Mouse (Mus musculus) megakaryocyte progenitor cell, adult 5-6 weeks (primary cell): ENCODE results near the gene Pah. TPM values are rescaled to one million over a fixed set of nuclear protein-coding genes. Genes with fewer than 3 reads are reported as not detected.

Experiments used
- ATAC-seq: replicated peaks from 2 replicates; pipeline ENCODE4 v1.8.0; 2016; ENCODE audit warnings: mild to moderate bottlenecking, moderate TSS enrichment, inconsistent platforms; ENCODE audit not compliant: poor library complexity
- total RNA-seq, 2 experiments: library from RNA; stranded (forward) in 1 of 2; stranded (reverse) in 1 of 2; fragments of 157-497, 149-512 nt in 1 of 2; fragments of 200-1000 nt in 1 of 2; gene quantifications; 2 replicates each; pipeline versions ENCODE4 v1.2.3 to v1.2.4; 2015 to 2017

Gene Pah
- total RNA-seq, 2 experiments from 2014 or later = not detected

DNA sequence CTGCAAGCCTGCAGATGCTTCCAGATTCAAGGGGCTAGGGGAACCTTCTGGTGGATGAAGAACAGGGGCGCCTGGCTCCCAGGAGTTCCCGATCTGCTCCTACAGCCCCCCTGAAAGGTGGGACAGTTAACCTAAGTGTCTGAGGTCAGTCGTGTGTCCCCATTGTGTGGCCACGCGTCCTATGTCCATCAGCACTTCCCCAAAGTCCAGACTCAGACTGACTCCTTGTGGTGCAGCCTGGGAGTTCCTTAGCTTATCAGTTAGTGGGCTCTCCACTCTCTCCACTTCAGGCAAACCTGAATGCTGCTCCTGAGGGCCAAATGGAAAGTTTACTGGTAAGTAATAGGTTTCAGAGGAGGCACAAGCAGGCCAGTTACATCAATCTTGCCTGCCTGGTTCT is 19.3 kb upstream of the Pah start:
- no peak for ATAC-seq

DNA sequence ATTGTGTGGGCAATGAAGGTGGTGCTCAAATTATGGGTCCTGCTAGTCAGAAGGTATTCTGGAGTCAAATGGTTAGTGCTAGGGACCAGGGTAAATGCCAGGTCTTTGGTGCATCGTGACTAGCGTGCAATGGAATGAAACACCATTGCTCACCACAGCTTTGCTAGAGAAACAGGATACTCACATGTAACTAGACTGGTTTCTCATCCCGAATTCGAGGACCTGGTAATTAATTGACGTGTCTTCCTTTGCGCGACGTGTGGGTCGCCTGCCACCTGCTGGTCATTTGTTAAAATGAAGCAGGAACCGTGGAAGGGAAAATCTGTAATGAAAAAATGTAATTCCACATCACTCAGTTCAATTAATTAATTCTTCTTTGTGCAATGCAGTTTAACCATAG is 17.6 kb upstream of the Pah start:
- ATAC-seq = peak; percentile 75

DNA sequence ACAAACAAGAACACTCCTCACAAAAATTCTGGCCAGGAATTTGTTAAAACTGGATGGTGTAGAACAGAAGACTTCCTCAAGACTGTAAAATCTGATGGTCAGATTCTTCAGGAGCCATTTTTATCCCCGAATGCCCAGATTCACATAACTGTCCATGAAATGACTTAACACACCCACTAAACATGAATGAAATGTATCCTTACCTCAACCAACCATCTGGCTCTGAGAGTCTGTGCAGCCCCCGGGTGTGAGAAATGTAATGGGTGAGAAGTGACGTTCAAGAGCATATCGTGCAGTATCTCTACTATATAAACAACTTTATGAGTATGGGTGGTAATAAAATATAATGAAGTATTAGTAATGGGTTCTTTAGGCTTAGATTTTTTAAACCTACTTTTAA is 13.0 kb upstream of the Pah start:
- no peak for ATAC-seq

DNA sequence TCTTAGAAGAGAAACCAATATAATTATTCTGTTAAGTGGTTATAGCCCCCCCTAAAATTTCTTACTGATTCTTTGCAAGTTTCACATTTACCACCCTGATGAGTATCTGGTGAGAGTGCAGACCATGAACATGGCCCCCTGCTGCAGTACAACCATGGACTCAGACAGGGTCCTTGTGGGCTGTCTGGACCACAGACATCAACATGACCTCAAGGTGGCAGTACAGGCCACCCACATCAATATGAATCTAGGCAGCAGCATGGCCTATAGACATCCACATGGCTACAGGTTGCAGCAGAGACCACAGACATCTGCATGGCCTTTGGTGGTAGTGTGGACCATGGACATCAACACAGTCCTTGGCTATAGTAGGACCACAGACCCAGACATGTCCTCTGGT is 8.5 kb upstream of the Pah start:
- 0 out of 2 replicates have a peak, but pooled peaks have one; percentile 34 for ATAC-seq

DNA sequence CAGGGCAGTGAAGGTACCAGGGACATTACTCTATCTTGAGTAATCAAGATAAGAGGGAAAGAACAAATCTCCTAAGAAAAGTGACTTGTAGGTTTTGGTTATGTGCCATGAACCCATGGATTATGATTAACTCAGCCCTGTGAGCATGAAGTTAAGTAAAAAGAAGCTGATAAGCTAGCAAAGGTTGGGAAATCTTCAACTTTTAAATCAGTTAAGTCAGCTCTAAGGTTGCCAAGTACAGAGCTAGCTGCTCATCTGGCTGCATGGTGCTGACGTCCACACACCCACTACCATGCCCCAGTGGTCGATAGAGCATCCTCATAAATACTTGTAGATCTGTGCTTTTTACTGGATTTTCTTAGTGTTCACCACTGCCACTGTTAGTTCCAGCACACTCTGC is 3.0 kb upstream of the Pah start:
- ATAC-seq = no peak

DNA sequence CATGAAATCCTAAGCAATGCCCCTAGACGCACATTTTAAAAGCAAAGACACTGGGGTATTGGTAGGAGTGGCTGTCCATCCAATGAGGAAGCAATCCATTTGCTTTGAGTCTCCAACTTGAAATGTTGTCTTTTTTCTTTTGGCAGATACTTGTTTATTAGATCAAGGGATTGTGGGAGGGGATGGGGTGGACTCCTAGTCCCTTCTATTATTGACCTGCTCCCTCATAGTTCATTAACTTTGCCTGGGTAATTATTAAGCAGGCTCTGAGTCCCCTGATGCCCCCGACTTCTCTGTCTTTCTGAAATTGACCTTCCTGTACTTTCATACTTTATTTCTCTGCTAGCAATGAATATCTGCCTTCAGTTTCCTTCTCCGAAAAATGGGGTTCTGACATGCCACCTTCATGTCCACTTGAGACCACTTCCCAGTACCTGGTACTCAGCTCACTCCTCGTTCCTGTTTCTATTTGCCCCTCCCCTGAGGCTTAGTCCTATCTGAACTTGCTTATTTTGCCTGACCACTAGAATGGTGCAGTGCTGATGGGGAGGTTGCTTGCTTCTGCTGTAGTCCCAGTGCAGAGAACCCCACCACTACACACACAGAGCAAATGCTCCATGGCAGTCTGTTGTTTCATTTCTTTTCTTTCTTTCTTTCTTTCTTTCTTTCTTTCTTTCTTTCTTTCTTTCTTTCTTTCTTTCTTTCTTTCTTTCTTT is 1.0 kb upstream of the Pah start:
- no peak for ATAC-seq

DNA sequence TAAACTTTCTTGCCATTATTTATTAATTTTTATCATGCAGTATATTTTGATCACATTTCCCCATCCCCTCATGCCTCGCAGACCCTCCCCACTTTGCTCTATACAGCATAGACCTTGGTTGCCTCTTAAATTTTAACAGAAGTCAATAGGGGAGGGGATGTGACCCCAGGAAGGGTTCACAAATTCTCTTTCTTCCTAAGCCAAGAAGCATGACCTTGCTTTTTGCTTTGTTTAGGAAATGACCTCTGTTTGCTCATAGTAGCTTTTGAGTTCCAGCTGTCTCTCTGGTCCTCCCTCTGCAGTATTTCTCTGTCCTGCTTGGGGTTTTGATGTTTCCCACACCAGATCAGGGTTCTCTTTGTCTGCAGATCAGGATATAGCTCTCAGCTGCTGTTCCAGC is 12.6 kb downstream of the Pah start:
- ATAC-seq = no peak

DNA sequence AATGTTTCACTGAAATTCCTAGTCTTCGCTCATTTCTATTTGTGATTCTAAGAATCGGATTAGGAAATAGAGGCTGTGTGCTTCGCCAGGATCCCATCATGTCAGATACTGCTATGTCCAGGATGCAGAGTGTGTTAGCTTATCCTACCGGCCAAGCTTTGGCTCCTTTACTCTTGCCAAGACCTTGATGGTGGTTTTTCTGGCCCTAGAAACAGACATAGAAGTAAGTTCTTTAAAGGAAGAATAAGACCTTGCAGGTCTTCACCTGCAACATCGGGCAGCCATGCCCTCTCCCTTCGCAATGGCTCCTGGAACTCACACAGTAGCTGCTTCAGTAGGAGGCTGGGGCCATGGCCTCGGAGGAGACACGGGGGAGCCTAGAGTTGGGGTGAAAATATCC is 24.2 kb downstream of the Pah start:
- ATAC-seq = no peak

DNA sequence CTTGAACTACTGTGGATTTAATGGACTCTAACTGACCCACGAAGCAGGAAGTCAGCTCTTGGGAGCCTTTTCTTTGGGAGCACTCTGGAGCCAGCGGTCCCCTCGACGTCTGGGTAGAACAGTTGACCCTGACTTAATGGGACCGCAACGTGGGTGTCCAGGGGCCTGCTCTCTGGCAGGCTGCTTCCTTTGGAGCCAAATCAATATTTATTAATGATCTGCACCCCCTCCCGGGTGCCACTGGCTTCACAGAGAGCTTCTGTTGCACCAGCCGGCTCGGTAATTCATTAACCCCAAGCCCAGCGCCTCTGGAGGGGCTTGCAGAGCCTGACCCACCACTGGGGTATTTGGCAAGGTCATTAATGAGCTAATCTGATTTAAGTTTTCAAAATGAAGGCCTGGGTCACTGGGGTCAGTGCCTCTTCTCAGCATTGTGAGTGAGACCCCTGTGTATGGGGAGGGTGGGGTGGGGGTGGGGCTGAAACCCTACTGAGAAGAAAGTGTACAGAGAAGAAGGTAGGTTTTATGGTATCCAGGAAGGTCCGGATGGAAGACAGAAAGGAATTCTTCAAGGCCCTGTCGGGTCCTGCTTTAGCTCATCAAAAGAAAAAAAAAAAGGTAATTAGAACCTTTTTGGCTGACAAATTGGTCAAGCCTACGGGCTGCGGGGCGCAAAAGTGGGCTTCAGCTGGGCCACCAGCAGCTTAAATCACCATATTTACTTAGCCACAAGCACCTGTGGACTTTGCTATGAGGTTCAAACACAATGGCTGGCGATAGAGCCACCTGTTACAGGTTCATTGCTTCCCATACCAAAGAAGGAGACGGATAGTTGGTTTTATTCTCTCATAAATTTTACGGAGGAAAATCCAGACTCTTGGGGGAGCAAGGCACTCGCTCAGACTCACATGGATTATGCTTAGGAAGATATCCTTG is 25.0 kb downstream of the Pah start:
- no peak for ATAC-seq

DNA sequence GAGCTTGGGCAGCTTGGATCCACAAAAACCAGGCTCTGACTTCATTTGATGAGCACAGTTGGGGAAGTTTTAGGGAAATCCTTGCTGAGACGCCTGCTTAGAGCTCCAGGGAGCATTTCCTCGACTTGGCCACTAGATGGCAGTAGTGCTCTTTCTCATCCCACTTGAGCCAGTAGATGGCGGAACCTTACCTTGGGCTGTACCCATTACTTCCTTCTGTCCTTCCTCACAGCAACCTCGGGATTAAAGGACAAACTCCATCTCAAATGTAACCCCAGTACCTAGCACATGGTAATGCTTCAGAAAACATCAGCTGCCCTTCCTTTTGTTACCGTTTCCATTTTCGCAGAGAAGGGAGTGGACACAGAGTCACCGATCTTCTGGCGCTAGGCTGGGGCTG is 31.1 kb downstream of the Pah start:
- peak; percentile 98 for ATAC-seq

DNA sequence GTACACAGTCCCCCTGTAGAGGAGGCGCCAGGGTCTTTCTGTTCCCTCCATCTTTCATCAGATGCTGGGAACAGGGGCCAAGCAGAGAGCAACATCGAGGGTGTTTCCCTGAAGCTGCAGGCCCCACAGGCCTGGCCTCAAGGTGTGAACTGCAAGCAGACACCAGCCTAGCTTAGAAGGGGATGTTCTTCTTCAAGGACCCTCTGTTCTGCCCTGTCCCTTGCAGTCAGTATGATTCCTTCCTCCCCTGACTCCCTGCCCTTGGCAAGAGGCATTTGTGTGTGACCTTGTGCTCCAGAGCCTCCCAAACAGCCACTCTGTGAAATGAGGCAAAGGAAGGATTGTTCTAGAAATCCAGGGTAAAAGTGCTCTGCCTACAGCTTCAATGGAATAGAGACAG is 34.8 kb downstream of the Pah start:
- ATAC-seq = no peak

DNA sequence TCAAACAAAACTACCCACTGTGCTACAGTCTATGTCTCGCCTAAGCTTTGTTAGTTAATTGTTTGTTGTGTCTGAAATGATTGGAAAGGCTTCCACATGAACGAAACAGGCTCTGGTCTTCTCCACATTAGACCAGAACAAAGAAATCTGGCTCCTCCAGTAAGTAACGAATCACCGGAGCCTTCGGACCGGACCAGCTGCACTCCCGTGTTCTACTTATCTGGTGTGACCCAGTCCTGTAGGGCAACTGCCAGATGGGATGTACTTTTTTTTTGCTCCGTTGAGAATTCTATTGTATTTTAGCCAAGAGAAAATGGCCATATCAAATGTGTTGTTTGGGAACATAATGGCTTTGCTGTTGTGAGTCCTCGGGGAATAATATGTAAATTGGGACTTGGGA is 42.2 kb downstream of the Pah start:
- ATAC-seq = no peak

DNA sequence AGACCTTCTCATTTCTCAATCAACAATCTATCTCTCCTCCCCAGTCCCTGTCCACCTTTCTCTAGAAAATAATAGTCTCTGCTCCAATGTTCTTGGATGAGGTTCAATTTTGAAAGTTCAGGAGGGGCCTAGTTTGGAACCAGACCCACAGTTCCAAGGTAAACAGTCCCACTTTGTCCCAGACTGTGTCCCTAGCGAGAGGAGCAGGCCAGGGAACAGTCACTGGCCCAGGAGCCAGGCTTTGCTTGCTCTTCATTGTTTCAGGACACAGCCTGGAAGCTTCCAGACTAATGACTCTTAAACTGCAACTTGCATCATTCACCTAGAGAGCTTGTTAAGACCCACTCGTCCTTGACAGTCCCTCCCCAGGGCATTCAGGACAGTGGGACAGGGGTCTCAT is 44.1 kb downstream of the Pah start:
- no peak for ATAC-seq

DNA sequence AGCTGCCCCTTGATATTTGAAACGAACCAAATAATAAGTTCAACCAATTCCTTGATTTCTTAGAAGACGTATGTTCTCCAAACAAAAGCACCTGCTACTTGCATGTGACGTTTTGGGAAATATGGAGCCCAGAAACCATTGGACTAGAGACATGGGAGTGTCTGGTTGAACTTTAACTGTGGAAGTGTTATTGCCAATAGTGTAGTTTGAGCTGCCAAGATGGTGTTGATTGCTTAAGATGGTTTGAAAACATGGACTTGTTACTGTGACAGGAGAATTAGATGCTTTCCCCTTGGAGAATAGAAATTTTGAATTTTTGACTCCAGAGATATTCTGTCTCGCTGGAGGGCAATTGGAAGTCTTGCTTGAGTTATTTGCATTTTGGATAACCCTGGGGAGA is 50.9 kb downstream of the Pah start:
- ATAC-seq = no peak

DNA sequence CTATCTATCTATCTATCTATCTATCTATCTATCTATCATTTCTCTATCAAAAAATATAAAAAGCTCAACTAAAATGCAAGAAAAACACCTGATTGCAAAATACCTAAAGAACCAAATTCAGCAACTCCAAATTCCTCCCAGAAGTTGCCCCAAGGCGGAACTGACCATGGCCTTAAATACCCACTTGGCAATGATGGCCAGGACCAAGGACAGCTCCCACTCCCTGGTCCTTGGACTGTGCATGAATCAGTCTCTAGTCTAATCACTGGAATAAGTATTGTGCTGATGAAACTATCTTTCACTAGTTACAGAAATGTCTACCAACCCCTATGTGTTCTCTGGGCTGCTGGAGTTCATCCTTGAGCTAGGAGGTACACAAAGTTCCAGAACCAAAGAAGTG is 65.1 kb downstream of the Pah start:
- no peak for ATAC-seq

DNA sequence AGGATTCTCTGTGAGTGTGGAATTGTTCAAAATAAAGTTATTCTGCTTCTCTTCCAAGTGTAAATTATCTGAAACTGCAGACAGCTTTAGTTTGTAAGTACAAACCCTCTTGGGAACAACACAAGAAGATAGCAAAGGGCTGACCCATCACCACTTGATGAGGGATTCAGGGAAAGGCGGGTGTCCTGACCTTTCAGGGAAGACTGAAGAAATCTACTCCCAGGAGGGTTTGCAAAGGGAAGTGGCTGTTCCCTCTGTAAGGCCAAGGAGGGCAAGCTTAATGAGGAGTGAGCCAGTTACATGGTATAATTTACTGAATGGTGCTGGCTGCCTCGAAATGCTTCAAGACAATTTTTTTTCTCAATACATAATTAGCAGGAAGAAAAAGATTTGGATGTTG is 72.3 kb downstream of the Pah start:
- ATAC-seq = no peak

DNA sequence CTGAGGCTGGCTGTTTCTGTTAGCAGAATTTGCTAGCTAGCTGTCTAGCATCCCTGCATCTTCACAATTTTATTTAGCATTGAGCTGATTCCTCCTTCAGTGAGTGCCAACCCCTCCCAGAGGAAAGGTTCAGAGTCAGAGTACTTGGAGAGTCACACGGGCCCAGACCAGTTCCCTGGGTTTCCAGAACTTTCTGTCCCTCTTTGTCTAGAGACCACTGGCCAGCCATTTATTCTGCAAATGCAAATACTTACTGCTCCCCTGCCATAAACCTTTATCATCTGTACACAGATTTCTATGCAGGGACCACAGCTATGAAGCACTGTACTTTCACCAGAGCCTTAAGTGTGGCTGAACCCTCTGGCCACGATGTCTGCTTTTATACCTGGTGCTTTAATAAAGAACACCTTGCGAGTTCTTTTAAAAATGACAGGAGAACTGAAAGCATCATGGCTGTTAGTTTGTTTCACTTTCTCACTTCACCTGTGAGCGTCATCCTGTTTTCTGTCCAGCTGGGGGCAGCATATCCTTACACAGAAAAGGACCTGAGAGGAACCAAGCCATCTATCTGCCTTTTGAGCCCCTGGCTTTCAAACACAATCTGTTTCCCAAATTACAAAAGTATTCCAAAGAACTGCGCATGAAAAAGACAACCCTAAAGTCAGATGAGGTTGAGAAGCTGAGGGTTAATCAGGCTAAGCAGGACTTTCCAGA is 74.9 kb downstream of the Pah start:
- ATAC-seq = peak; percentile 79

DNA sequence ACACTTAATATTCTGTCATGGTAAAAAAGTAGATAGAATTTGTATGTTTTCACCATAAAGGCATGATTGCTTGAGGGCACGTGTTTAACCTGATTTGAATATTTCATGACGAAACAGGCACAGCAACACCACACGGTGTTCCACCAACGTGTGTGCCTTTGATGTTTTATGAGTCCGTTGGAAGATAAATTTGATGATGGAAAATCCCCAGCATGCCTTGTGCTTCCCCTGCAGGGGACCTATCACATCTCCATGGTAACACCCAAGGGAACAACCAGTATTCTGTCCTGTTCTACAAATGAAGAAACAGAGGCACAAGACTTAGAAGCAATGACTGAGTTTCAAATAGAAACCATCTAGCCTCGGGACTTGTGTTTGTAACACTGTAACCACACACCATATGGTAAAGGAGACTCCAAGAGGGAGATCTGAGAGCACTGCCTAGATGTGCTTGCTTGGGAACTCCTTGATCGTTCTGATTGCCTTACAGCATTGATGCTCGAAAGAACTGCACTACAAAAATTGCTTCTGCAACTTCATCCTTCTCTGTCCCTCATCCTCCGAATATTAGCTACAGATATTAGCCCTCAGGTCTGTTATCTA is 75.6 kb downstream of the Pah start:
- ATAC-seq = no peak

DNA sequence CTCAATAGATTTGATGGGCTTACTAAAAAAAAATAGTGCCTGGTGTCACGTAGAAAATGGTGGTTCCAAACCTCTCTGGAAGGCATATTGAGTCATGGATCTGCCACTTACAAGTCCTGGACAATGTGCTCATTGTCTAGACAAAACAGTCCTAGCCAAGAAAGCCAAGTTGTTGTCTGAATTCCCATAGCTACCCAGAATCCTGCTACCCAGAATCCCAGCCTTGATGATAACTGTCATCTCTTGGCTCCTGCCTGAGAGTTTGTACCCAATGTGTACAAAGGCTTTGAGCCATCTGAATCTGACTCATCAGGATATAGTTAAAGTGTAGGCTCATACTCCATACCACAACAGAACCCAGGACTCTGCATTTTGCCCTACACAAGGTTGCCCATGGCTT is 80.6 kb downstream of the Pah start:
- ATAC-seq = no peak

DNA sequence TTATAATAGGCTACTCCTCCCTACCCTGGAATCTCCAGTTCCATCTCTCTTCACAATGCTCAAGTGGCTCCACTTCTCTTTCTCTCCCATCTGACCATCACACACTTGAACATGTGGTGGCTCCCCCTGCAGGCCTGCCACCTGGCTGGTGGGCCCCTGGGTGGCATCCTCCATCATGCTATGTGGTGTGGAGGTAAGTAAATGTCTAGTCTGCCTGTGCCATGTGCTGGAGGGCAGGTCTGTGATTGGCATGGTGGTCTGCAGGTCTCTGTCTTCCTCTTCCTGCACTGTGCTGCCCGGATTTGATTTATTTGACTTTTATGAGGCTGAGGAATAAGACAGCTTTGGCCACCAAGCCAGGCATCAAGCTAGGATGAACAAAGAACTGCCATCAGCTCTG is 103.6 kb downstream of the Pah start:
- no peak for ATAC-seq
